Mouse (Mus musculus) gastrocnemius, adult 18-20 months (tissue): Measurements from ENCODE around the gene Hoxb2. TPM values are rescaled to one million over a fixed set of nuclear protein-coding genes. Genes with fewer than 3 reads are reported as not detected.

ENCODE experiments used
- DNase-seq: peaks from one replicate; pipeline ENCODE4 v3.0.0; 2021; ENCODE audit warnings: low spot score
- total RNA-seq, 2 experiments: library from RNA; stranded (reverse); gene quantifications; 2 replicates each; pipeline ENCODE4 v1.2.3; 2021

Hoxb2 gene
- total RNA-seq, 2 experiments from 2014 or later = not detected

- DNase-seq = no peak
Measured at GRCm38 (mm10) chr11:96350791-96351190, 466 bp downstream of the Hoxb2 start.

- DNase-seq = no peak
Measured at GRCm38 (mm10) chr11:96351312-96351711, 987 bp downstream of the Hoxb2 start.

DNA sequence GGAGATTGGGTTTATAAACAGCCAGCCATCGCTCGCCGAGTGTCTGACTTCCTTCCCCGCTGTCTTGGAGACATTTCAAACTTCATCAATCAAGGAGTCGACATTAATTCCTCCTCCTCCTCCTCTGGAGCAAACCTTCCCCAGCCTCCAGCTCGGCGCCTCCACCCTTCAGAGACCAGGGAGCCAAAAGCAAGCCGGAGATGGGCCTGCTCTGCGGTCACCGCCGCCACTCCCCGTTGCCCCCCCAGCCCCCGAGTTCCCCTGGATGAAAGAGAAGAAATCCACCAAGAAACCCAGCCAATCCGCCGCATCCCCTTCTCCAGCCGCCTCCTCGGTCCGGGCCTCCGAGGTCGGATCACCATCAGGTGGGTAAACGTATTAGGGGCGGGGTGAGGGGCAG, 1.5 kb downstream of the Hoxb2 start:
- DNase-seq = no peak

- DNase-seq = no peak
Measured at GRCm38 (mm10) chr11:96352691-96353521, 2.6 kb downstream of the Hoxb2 start.

- DNase-seq = no peak
Measured at GRCm38 (mm10) chr11:96353522-96353841, 3.2 kb downstream of the Hoxb2 start.

DNA sequence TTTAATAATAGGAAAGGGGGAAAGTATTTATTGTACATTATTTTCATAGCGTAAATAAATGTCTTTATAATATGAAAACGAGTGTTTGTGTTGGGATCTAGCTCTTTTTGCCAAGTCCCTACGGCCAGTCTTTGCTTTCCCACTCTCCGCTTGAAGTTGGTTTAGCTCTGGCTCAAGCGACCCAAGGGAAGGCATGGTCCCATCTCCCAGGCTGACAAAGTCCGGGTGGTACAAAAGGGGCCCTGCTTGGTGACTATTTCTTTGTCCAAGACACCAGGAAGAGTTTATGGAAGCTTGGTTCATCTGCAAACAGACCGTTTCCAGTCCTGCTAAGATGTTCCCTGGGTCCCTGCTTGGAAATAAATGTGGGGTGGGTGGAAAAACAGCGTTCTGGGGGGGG, 3.6 kb downstream of the Hoxb2 start:
- DNase-seq = no peak

DNA sequence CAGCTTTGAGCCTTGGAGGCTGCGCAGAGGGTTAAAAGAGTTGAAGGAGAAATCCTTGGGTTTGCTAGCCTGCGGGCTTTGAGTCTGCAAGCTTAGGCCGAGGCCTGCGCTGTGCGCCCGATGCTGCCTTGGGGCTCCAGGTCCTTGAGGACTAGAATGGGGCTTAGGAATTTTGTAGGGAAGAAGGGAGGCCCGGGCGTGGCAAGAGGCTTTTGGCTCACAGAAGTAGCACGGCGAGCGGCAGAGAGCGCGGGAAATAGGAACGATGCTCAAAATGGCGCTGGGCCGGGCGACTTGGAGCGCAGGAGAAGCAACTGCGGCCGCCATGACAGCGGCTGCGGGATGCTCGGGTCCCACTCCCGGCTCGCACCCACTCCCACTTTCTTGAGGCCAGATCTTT, 4.1 kb downstream of the Hoxb2 start:
- no peak for DNase-seq

- DNase-seq = no peak
Measured at GRCm38 (mm10) chr11:96354801-96355311, 4.5 kb downstream of the Hoxb2 start.

GRCm38 (mm10) chr11:96363807-96364206, 13.5 kb downstream of the Hoxb2 start:
- DNase-seq = no peak

- no peak for DNase-seq
Measured at GRCm38 (mm10) chr11:96365441-96366091, 15.2 kb downstream of the Hoxb2 start, which contains the start of gene Hoxb1. TSS of gene Hoxb1 (plus strand) at chr11:96365752.

- no peak for DNase-seq
Measured at GRCm38 (mm10) chr11:96366092-96367041, 16.0 kb downstream of the Hoxb2 start.

GRCm38 (mm10) chr11:96367141-96367540, 16.8 kb downstream of the Hoxb2 start:
- DNase-seq = no peak

DNA sequence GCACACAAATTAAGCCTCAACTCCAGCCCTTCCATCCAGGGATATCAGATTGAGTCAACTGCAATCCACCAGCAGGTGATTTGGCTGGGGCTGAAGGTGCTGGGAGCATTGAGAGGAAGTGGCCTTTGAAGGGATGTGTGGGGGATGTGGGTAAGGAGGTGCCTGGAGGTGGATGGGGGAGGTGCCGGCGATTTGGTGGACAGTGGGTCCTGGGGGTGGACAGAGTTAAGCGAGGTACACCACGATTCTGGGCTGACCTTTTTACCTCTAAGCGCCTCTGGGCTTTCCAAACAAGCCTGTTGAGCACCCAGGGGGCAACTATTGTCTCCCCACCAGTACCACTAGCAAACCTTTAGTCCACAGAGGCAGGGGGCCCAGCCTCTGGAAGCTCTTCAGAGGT, 18.4 kb downstream of the Hoxb2 start:
- no peak for DNase-seq

DNA sequence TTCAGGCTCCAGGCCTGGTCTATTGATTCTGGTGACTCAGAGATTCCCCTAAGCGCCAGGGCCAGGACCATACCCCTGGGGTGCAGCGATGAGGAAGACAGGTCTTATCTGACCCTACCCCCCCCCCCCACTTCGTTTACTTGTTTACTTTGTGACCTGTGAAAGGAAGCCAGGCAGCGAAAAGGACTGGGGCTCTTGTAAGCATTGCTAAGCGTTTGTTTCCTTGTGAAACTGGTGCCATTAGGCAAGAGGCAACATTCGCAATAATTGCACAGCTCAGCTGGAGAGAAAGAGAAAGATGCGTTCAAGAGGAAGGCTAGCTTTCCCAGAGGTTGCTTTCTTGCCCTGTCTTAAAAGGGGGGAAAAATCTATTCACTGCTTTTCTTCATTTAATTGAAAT, 18.8 kb downstream of the Hoxb2 start:
- no peak for DNase-seq

GRCm38 (mm10) chr11:96371726-96372125, 21.4 kb downstream of the Hoxb2 start:
- DNase-seq = no peak

DNA sequence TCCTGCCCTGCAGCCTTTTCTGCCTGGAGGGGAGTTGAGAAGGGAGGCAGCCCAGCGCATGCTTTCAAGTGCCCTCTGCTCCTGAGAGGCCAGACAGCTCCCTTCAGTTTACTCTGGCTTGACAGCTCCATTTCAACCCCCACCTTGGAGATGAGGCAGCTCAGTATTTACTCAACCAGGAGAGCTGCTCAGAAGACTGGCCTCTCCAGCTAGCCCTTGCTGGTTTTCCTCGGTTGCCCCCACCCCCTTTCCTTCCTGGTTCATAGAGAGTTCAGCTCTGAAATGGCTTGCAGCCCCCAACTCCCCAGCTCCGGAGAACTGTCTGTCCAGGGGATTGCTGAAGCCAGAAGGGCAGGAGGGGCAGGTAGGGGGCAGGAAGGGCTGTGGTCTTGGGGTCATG, 22.2 kb downstream of the Hoxb2 start:
- DNase-seq = no peak

DNA sequence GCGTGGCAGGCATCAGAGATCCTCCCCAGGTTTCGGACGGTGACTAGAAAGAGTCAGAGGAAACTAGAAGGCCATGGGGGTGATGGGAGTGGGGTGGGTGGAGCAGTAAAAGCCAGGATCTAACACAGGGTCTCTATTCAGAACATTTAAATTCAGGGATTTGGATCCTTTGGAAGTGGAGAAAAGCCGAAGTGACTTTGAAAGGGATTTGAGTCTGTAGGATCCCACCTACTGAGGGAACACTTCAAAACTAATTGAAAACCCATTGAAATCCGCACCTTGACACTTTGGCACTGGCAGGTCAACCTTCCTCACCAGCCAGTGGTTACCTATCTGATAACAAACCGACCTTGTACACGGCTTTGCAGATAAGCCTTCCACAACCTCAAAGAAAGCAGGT, 24.5 kb downstream of the Hoxb2 start:
- DNase-seq = no peak

GRCm38 (mm10) chr11:96383381-96383780, 33.1 kb downstream of the Hoxb2 start:
- no peak for DNase-seq

GRCm38 (mm10) chr11:96387635-96388034, 37.3 kb downstream of the Hoxb2 start:
- DNase-seq = no peak

DNA sequence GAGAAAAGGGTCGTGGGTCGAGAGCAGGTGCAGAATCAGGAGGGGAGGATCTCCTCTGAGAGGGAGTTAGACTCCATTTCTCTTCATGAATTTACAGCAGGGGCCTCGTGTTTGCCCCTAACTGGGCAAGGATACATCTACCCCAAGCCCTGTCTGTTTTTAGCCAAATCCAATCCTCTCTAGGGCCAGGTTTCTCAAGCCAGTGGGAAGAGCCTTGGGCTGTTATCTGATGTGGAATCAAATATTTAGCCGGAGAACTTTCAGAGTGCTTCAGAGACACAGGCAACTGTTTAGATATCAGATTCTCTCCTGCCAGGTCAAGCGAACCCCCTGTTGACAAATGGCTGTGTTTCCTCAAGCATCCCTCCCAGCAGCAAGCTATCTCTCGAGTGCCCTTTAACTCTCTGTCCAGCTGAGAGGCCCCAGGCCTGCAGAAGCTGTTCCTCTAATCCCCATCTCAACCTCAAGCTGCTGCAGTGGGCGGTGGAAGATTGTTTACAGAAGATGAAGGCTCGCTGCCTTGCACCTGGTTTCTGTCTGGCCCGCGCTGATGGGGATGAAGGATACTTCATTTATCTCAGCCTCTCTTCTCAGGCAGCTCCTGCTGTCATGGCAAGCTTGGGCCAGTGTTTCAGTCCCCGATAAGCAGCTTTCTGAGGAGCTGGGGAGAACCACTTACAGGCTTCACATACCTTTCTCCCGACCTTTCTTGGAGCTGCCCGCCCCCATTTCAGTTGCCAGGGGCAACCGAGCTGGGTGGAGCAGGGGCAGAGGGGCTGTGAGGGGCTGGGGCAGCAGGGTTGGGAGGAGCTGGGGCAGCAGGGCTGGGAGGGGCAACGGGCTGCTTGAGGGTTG, 46.7 kb downstream of the Hoxb2 start:
- DNase-seq = no peak

- DNase-seq = no peak
Measured at GRCm38 (mm10) chr11:96397806-96398335, 47.5 kb downstream of the Hoxb2 start.
